Mouse (Mus musculus) olfactory bulb, adult 2 months (tissue): ENCODE results near the gene Gm15056.

Experiments used
- CTCF ChIP-seq: fragments of 200-500 bp; IDR thresholded peaks from 2 replicates; pipeline ENCODE4 v1.5.1; 2012; ENCODE audit warnings: low read depth, mild to moderate bottlenecking, low read length, moderate library complexity; ENCODE audit not compliant: insufficient read depth
- POLR2A ChIP-seq: fragments of 200-500 bp; IDR thresholded peaks from 2 replicates; pipeline ENCODE4 v1.6.1; 2012; ENCODE audit warnings: mild to moderate bottlenecking, low read depth, low read length, moderate library complexity; ENCODE audit not compliant: insufficient read depth

DNA sequence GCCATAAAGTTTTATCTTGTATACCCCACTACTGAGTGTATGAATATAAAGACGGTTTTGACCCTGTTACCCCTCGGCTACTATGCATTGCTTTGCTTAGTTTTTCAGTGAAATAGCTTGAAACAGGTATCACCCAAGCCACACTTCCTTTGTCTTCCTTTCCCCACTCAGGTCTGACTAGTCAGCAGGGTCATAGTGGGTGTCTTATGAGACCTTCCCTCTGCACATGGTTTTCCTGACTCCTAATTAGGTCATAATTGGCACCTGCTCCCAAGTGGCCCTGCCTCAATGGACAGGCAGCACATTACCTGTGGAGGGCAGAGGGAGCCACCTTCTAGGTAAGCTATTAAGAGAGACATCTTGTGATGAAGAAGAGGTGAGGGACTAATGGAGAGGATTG lies 10.1 kb downstream of the Gm15056 start, which contains the start of gene Defb33:
- TF ChIP-seq CTCF (no peak), POLR2A (no peak)
